Mouse (Mus musculus): ENCODE measurements around the gene Medag. TPM values are rescaled to one million over a fixed set of nuclear protein-coding genes. Genes with fewer than 3 reads are reported as not detected.

The Medag gene
- total RNA-seq (2021) = 10 to 100 TPM; 14.1 to 16.1 TPM
- long read RNA-seq, experiment 1, transcript Medag-201 (5 exons, 2,953 nt) = major isoform, 24 of 28 reads
- long read RNA-seq, experiment 1, partial matches to known transcripts = 2 of 28 reads
- long read RNA-seq, experiment 1, other reads (novel, unspliced or antisense) = 2 of 28 reads
- long read RNA-seq, experiment 2, transcript Medag-201 (5 exons, 2,953 nt) = major isoform, 13 of 13 reads
- long read RNA-seq, experiment 2, partial matches to known transcripts = 0 of 13 reads
- long read RNA-seq, experiment 2, other reads (novel, unspliced or antisense) = 0 of 13 reads

DNA sequence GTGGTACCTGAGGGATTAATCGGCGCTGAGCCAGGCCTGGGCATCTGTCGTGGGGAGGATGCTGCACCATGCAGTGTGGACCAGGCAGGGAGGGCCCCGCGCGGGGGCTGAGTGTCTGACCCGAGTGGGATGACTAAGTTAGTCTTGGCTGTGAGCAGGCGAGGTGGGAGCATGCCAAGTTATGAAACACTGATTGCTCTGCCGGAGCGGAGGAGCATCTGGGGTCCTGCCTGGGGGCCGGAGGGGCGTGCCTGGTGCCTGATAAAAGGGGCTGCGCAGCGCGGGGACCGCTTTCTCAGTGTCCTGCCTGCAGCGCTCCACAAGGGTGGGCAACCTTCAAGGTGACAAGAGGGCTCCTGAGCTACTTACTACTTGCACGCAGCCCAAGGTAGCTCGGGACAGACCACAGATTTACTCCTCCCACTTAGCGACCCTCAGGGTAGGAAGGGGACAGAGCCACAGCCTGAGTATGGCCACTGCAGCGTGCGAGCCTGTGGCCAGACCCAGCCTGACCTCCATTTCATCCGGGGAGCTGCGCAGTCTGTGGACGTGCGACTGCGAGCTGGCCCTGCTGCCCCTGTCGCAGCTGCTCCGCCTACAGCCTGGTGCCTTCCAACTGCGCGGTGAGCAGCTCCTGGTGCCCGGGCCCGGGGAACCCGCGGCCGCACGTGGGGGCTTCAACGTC is at the start of gene Medag:
Medag (plus strand) TSS at position 241 of the 685 bp plus-strand sequence.
- intact Hi-C loops (cut with DNase I) = no loop called here
- peak; percentile 82 to 86 for DNase-seq

DNA sequence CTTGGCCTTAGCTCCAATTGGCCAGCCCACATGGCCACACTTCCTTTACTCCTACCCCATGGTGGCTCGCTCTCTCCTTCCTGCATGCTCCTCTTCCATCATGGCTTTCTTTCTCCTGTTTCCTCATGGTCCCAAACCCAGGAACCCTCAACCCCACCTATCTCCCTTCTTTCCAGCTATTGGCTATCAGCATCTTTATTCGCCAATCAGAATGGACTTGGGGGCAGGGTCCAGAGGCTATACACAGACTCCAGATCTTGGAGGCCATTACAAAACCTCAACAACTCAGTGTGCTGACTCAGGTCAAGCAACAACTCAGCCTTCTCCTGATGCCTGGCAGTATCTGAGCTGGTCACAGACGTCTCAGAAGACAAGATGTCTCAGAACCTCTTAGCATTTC is 48.9 kb upstream of the Medag start:
- DNase-seq = no peak
- intact Hi-C loops (cut with DNase I) = no loop called here

DNA sequence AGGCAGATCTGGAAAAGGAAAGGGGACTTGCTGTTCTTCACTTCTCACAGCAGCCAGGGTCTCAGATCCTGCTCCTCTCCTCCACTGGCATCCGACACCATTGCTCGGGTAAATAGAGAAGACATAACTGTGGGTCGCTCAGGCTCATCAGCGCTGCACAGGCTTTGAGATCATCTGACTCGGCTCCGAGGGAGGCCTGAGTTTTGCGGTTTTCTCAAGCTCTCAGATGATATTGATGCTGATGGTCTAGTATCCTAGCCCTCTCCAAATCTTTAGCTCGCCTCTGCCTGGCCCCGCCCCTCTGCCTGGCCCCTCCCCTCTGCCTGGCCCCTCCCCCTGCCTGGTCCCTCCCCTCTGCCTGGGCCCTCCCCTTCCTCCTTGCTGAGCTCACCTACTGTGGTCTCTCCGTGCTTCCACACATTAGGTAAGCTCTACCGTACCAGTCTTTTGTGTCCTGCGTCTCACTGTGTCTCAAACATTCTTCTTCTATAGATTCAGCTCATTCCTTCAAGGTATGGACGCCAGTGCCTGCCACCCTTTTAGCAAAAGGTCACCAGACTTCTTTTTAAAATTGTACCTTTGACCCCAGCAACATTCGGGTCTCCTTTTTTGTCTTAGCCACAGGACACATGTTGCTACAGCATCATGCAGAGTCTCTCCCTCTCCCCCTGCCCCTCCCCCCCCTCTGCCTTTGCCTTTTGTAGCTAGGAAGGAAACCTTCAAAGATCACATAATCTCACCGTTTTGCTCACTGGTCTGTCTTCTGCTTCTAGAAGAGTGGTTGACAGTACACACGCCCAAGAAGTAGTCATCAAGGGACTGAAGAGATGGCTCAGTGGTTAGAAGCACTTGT is 47.4 kb upstream of the Medag start:
- no peak for DNase-seq
- intact Hi-C loops (cut with DNase I) = no loop called here

DNA sequence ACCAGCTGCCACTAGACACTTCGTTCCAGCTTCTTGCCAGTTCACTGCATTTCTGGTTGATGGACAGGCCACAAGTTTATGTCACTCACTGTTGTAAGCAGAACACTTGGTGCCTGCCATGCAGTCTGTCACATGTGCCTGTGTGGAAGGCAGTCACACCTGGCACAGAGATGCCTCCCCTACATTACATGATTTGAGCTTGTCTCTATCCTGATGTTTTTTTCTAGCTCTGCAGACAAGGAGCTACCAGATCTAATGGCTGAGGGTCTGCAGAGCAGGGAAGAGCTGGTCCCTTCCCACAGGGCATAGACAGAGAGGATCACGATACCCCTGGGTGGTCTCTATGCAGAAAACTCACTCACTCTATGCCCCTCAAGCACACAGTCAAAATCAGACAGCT is 44.5 kb upstream of the Medag start:
- DNase-seq = no peak
- intact Hi-C loops (cut with DNase I) = no loop called here

DNA sequence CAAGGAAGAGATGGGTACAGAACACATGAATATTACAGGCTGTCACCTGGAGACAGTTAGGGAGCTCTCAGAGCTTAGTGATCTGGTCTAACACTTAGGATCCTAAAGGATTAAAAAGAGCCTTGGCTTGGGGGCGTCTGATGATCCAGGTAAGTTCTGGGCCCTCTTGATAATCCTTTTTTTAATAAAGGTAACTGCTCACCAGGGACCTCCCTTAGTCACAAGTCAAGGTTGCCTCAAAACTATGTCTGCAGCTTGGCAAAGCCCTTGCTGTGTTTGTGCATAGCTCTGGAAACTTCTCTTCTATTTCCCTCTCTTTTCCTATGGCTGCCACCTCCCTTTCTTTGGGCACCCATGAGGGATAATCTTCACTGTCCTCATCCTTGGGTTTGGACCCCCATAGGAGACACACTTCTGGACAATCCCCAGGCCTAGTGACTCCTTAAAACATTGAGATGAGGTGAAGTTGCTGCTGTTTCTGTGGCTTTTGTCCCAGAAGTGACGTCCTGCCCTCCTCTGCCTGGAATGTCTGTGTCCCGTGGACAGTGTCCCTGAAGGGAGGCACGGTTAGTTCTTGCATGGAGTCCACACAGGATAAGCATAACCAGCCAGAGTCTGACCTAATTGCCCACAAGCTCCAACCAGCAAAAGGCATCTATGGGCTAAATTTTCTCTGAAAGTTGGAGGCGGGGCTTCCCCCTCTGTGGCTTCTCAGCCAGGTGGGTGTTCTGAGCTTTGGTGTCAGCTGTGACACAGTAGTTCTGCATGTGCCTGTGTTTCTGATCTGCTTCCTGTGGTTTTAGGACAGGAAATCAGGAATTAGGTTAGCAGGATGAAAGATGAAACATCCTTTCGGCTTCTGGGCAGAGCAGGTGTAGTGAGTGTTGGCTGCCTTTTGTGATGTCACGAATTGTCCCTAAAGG is 43.7 kb upstream of the Medag start:
- DNase-seq = peak in 1 of 2 experiments; percentile 46
- intact Hi-C loops (cut with DNase I) = no loop called here

DNA sequence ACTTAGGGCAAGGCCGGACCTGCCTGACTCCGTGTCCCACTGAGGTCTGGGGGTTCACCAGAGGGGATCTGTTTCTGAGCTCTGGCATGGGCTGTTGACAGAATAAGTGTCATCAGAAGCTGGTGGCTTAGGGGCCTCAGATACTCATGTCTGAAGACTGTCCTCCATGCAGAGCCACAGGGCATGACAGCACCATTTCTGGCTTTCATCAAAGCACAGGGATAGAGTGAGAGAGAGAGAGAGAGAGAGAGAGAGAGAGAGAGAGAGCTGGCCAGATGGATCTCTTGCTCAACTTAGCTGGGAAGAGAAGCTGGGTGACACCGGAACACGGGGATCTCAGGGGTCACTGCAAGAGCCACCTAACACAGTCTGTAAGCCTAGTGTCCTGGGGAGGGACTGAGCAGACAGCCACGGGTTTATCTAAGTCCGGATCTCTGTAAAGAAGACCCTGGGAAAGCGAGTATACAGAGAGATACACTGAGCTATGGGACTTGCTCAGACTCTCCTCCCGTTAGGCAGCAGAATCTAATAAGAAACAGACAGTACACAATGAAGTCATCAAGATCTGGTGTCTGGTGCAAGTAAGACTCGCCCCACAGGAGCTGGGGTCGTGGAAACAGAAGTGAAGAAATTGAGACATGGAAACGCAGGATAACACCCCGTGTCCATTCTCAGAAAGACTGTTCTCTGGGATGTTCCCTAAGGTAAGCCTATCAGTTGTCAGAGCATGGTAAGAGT is 42.8 kb upstream of the Medag start:
- intact Hi-C loops (cut with DNase I) = no loop called here

DNA sequence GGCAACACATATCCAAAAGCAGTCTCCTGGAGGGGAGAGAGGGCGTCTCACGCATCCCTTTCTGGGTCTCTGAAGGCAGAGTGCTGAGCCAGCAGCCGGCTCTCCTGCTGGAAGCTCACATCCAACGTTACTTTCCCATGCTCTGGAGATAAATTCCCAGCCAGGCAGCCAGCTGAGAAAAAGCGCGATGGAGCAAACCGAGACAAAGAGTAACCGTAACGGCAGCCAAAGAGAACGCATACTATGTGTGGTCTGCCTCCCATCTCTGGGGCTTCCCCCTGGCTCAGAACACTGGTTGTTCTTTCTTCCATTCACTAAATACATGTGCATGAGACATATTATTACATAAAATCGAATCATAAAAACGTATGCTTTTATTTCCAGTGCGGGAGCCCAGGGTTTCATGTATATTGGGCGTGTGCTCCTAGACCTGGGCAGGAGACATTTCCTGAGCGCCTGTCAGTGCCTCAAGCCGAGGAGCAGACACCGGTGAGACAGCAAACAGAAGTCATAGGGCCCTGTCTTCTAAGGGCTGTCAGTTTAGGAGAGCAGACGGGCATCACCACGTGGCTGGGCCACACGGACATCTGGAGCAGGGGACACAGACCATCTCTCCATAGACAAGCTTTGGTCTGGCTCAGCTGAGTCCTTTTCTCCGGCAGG is 42.0 kb upstream of the Medag start:
- DNase-seq = peak in 1 of 2 experiments; percentile 30
- intact Hi-C loops (cut with DNase I) = no loop called here

More for the DNA sequence above, 42.8 kb upstream of the Medag start:
- DNase-seq = no peak

DNA sequence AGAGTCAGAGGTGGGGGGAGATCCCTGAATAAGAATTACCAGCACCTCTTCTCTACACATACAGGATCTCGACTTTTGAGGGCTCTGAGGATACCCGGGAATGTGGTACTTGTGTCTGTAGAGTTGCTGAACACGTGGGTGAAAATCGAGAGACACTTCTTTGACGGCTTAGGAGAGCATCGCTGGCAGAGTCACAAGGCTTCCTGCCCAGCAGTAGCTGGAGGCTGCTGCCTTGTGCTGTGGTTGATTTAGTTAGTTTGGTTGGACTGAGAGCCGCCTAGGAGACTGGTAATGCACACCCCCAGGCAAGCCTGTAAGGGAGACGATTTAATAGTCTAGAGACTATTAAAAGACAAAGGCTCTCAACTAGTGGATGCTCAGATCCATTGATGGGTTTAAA is 39.5 kb upstream of the Medag start:
- intact Hi-C loops (cut with DNase I) = no loop called here
- no peak for DNase-seq

DNA sequence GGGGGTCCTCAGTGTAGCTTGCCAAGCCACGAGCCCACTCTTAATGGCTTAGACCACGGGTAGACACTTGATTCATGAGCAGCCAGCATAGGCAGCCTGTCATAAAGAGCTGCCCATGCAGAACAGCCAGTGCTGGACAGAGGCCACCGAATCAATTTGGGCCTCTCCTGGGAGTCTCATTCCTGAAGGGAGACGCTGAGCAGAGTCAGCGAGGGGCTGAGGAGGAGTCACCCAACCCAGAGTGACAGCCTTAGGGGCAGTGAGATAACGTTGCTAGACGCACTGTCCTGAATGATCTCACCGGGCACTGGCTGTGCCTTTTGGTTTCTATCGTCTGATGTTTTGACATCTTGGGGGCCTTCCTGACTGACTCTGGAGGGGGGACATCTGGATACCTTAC is 38.3 kb upstream of the Medag start:
- intact Hi-C loops (cut with DNase I) = no loop called here
- DNase-seq = peak in 1 of 2 experiments; percentile 49

DNA sequence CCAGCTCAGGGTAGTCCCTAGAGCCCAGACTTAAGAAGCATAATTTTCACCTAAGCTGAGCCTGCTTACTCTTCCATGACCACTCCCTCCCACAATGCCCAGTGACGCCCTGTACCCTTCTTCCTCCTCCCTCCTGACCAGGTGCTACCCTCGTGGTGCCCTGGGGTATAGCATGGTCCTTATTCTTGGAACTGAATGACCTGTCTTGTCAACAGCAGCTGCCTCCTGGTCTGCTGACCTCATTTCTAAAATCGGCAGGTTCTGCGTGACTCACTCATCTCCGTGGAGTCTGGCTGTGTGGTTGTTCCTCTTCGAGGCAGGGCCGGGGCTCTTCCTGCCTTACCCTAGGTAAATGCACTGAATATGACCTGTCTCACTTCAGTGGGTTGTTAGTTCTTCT is 37.5 kb upstream of the Medag start:
- peak in 1 of 2 experiments; percentile 35 for DNase-seq
- intact Hi-C loops (cut with DNase I) = no loop called here

DNA sequence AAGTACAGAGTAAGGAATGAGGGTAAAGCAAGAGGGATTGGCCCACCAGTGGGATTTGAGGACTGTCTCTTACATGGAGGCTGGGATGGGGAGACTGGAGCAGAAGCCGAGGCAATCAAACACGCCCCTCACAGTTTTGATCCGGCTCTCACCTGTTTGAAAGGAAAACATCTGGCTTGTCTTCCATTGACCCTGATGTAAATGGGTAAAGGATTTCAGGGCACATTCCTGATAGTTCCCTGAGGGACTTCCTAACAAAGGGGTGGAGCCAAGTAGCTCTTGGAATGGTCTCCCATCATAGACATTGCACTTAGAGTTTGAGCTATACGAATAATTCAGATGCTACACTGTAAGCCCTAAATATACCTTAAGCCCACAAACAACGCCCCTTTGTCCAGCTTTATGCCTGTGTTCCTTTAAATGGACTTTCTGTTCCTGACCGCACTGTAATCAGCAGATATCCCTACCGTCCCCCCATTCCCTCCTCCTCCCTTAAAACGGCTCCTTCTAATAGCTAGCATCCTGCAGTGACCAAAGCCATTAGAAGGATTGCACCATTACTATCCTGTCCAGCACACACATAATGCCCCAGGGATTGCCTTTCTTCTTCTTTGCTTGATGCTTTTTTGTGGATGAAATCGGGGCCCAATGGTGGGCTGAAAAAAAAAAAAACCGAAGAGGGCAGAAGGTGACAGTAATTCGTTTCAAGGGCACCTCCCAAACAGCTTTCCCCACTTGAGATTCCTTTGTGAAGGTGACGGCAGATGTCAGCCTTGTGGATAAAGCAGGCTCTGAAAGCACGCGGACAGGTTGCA is 36.3 kb upstream of the Medag start:
- intact Hi-C loops (cut with DNase I) = loop anchor here (5.0 kb wide), 1 partner anchor 308 kb away; no protein-coding TSS in a partner anchor
- no peak for DNase-seq

DNA sequence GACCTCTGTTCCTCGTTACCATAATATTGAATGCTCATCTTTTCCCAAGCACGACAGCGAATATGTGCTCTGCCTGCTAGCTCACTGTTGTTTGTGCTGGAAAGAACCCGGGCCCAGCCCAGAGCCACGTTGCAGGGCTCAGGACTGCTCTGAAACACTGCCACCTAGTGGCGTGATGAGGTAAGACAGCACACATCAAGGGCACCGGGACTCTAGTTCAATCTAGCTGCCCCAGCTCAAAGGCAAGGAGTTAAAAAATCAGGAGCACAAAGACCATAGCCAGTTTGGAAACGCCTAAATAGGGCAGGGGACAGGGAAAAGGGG is 35.7 kb upstream of the Medag start:
- DNase-seq = peak; percentile 88 to 93
- intact Hi-C loops (cut with DNase I) = loop anchor here (5.0 kb wide), 1 partner anchor 309 kb away; no protein-coding TSS in a partner anchor

DNA sequence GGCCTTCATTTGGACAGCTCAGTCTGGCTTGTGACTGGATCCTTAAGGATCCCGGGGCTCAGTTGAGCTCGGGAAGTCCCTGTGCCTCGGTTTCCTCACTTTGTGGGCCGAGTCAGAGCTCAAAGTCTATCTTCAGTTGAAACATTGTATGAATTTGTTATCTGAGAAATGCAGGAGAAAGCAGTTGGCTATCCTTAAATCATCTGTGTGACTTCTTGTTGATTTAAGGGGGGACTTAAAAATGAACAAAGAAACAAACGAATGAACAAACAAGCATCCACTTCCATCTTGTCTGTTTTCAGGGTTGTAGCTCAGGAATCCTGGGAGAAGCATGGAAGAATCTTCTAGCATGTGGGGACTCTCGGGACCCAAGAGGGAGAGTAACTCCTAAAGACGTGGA is 35.2 kb upstream of the Medag start:
- intact Hi-C loops (cut with DNase I) = loop anchor here (5.0 kb wide), 1 partner anchor 309 kb away; no protein-coding TSS in a partner anchor
- no peak for DNase-seq

DNA sequence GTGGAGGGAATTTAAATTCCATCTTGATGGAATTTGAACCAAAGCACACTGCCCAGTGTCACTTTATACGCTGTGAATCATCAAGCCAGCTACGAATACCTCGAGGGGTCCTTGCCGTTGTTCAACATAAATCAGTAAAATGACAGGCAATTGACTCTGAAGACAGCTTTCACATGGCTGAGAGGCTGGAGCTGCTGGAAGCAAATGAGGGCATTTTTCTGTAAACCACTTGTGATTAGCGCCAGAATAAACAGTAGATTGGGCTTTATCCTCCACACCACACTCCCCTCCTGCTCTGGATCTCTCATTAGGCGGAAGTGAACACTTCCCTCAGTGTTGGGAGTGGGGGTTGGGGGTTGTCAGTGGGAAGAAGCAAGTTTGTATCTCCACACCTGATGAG is 34.3 kb upstream of the Medag start:
- DNase-seq = no peak
- intact Hi-C loops (cut with DNase I) = loop anchor here (5.0 kb wide), 1 partner anchor 310 kb away; no protein-coding TSS in a partner anchor

DNA sequence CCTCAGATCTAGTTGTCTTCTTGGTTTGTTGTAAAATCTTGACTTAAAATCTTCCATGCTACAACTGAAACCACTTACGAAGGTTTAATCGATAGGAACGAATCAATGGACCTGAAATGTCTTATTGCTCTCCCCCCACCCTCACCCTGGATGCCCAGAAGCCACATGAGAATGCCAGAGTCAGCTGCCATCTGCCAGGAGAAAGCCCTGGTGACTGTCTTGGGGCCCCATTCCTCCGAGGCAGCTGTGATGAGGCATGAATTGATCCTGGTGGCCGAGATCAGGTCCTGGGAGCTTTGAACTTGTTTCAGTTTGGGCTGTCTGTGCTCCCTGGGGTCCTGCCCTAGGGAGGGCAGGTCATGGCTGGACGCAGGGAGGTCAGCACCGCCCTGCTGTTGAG is 33.0 kb upstream of the Medag start:
- intact Hi-C loops (cut with DNase I) = loop anchor here (5.0 kb wide), 1 partner anchor 311 kb away; no protein-coding TSS in a partner anchor
- no peak for DNase-seq

DNA sequence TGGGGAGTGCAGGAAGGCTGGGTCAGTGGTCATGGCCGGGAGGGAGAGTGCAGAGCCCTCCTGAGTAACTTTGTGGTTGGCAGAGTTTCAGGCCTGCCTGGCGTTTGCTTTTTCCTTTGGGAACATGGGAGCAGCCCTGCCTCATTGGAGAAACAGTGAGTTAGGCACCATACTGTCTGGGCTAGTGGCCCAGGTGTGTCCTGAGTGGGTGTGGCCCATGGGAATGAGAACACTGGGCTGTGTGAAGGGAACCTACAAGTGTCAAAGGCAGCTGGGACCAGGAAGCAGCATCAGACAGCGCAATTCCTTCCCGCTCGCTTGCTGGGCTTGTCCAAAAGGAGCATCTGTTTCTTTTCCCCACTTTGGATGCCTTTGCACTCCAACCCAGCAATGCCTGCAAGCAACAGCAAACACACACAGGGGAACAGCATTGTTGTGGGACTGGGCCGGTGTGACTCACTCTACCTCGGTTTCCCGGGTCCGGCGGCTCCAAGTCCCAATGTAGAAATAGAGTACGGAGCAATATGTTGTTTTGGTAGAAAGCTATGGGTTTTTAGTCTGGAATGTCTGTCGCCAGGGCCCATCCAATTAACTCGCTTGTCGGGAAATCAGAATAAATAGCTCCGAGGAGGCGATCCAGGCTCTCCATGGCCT is 32.3 kb upstream of the Medag start:
- intact Hi-C loops (cut with DNase I) = loop anchor here (5.0 kb wide), 1 partner anchor 312 kb away; no protein-coding TSS in a partner anchor
- peak in 1 of 2 experiments; percentile 44 for DNase-seq

DNA sequence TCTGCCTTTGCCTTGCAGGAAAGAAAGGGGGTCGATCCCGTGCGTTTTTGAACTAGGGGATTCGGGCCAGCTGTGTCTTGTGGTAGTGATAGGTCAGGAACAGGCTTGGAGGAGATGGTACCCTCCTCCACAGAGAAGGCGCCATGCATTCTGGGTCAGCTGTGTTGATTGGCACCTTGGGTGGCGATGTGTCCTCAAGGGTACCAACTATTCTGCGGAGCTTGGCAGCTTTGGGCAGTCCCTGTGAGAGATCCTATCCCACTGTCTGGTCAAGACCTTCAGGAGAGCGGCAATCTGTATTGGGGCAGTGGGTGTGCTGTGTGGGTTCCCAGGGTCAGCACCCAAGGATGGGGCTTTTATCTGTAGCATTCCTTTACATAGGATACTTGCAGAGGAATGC is 31.7 kb upstream of the Medag start:
- no peak for DNase-seq
- intact Hi-C loops (cut with DNase I) = loop anchor here (5.0 kb wide), 1 partner anchor 313 kb away; no protein-coding TSS in a partner anchor
